Mouse (Mus musculus) cerebellum, adult 8-10 months (tissue): ENCODE data around the gene Tinag.
"Not testable (repeated sequence)": the region's sequence is repeated elsewhere in the genome, so short reads cannot be mapped to it uniquely, and the experiment has no call there.

Experiments used
- DNase-seq: peaks from one replicate; pipeline ENCODE4 v3.0.0; 2022

Tinag gene

GRCm38 (mm10) chr9:77045585-77045984, at the start of gene Tinag:
Gene Tinag (minus strand): TSS chr9:77045794.
- DNase-seq = no peak

- not testable (repeated sequence) for DNase-seq
These were observed 37.6 kb upstream of the Tinag start for GRCm38 (mm10) chr9:77083221-77083620.

GRCm38 (mm10) chr9:77071676-77072075, 26.1 kb upstream of the Tinag start:
- no peak for DNase-seq

- DNase-seq = no peak
These were observed 11.0 kb upstream of the Tinag start for GRCm38 (mm10) chr9:77056611-77057010.

GRCm38 (mm10) chr9:77054426-77055193, 9.0 kb upstream of the Tinag start:
- no peak for DNase-seq

GRCm38 (mm10) chr9:77051406-77051805, 5.8 kb upstream of the Tinag start:
- DNase-seq = no peak

GRCm38 (mm10) chr9:77049669-77050068, 4.1 kb upstream of the Tinag start:
- DNase-seq = no peak

GRCm38 (mm10) chr9:77046067-77046715, 597 bp upstream of the Tinag start:
- DNase-seq = no peak

GRCm38 (mm10) chr9:77035361-77035760, 10.2 kb downstream of the Tinag start:
- no peak for DNase-seq

- DNase-seq = no peak
These were observed 13.0 kb downstream of the Tinag start for GRCm38 (mm10) chr9:77032430-77033154.

- DNase-seq = no peak
These were observed 20.3 kb downstream of the Tinag start for GRCm38 (mm10) chr9:77025271-77025670.

- no peak for DNase-seq
These were observed 26.7 kb downstream of the Tinag start for GRCm38 (mm10) chr9:77018935-77019334.

- DNase-seq = no peak
These were observed 49.6 kb downstream of the Tinag start for GRCm38 (mm10) chr9:76996021-76996420.

- DNase-seq = no peak
These were observed 55.6 kb downstream of the Tinag start for GRCm38 (mm10) chr9:76989946-76990345.

GRCm38 (mm10) chr9:76934813-76935212, 110.8 kb downstream of the Tinag start:
- DNase-seq = no peak

GRCm38 (mm10) chr9:76915093-76915661, 130.4 kb downstream of the Tinag start:
- no peak for DNase-seq
